Mouse (Mus musculus): Measurements from ENCODE around the gene Nccrp1.

- TF ChIP-seq CTCF (IDR thresholded peaks at IDR 0.05) (no peak), EP300 (IDR thresholded peaks at IDR 0.05) (no peak)
These were observed 32.8 kb upstream of the Nccrp1 start for GRCm38 (mm10) chr7:28579826-28580225.

Measured in lung, postnatal 0 days (tissue).